Mouse (Mus musculus): ENCODE data around the gene Zfp384. TPM values are rescaled to one million over a fixed set of nuclear protein-coding genes. Genes with fewer than 3 reads are reported as not detected.

Gene Zfp384
- 8.6 and 9.9 TPM in 2 replicates for polyA plus RNA-seq (2015; fragmentation: Nextera tagmentation; extraction: Ambion mirVana)

GRCm38 (mm10) chr6:125009129-125009180, at the start of gene Zfp384:
Gene Zfp384, plus strand, starts transcription at chr6:125009145.
- Histone ChIP-seq H3K9me3 (ENCODE audit: low read length) (no peaks in the 10 kb centered on the region), H3K4me1 (ENCODE audit: insufficient read depth, low read depth, low read length) (peaks cover 5% of the 10 kb centered on the region; the same call in 1 of the 2 replicates), H3K36me3 (ENCODE audit: insufficient read depth, low read length) (no peaks in the 10 kb centered on the region), H3K9ac (replicated peaks; ENCODE audit: low read depth) (peak within 1 kb of the TSS; percentile 82), H3K27me3 (replicated peaks; ENCODE audit: insufficient read depth, low read length) (no peaks in the 10 kb centered on the region), H3K27ac (ENCODE audit: low read length) (peak within 1 kb of the TSS; percentile 98), H3K4me3 (ENCODE audit: low read depth, low read length) (peak within 1 kb of the TSS; percentile 80), H3K4me2 (replicated peaks; ENCODE audit: low read depth, low read length) (peak within 1 kb of the TSS; percentile 77)
- 0% methylated on average over 3 of the region's 3 CpGs for WGBS
- no peak for DNase-seq (ENCODE audit: low spot score)
- TF ChIP-seq CTCF (IDR thresholded peaks at IDR 0.05) (no peak), EP300 (IDR thresholded peaks at IDR 0.05) (no peak)
- ATAC-seq: no peak

GRCm38 (mm10) chr6:124959960-124960359, 49.0 kb upstream of the Zfp384 start:
- peaks cover 23% of the 10 kb centered on the region; the same call in 1 of the 2 replicates for H3K36me3 ChIP-seq (ENCODE audit: insufficient read depth, low read length)
- 95% methylated on average over 13 of the region's 13 CpGs for WGBS
- no peak for ATAC-seq

GRCm38 (mm10) chr6:124961021-124961420, 47.9 kb upstream of the Zfp384 start:
- Histone ChIP-seq H3K27me3 (replicated peaks; ENCODE audit: insufficient read depth, low read length) (no peaks in the 10 kb centered on the region), H3K27ac (ENCODE audit: low read length) (no peak overlapping the region), H3K36me3 (ENCODE audit: insufficient read depth, low read length) (peaks cover 23% of the 10 kb centered on the region; the same call in 1 of the 2 replicates), H3K4me1 (ENCODE audit: insufficient read depth, low read depth, low read length) (peaks cover 5% of the 10 kb centered on the region), H3K4me2 (replicated peaks; ENCODE audit: low read depth, low read length) (no peak overlapping the region), H3K9ac (replicated peaks; ENCODE audit: low read depth) (no peak overlapping the region), H3K9me3 (ENCODE audit: low read length) (no peaks in the 10 kb centered on the region), H3K4me3 (ENCODE audit: low read depth, low read length) (no peak overlapping the region)
- TF ChIP-seq CTCF (IDR thresholded peaks at IDR 0.05): no peak
- WGBS: 93% methylated on average over 12 of the region's 12 CpGs
- ATAC-seq: no peak
- no peak for DNase-seq (ENCODE audit: low spot score)

More at GRCm38 (mm10) chr6:124959960-124960359, 49.0 kb upstream of the Zfp384 start:
- Histone ChIP-seq H3K9ac (replicated peaks; ENCODE audit: low read depth) (no peak overlapping the region), H3K27ac (ENCODE audit: low read length) (no peak overlapping the region), H3K4me2 (replicated peaks; ENCODE audit: low read depth, low read length) (no peak overlapping the region), H3K27me3 (replicated peaks; ENCODE audit: insufficient read depth, low read length) (no peaks in the 10 kb centered on the region), H3K9me3 (ENCODE audit: low read length) (no peaks in the 10 kb centered on the region), H3K4me1 (ENCODE audit: insufficient read depth, low read depth, low read length) (peaks cover 5% of the 10 kb centered on the region), H3K4me3 (ENCODE audit: low read depth, low read length) (no peak overlapping the region)
- TF ChIP-seq EP300 (IDR thresholded peaks at IDR 0.05): no peak
- TF ChIP-seq CTCF (IDR thresholded peaks at IDR 0.05): no peak
- no peak for DNase-seq (ENCODE audit: low spot score)

GRCm38 (mm10) chr6:124964638-124965037, 44.3 kb upstream of the Zfp384 start:
- Histone ChIP-seq H3K9ac (replicated peaks; ENCODE audit: low read depth) (peak overlapping the region; percentile 87), H3K9me3 (ENCODE audit: low read length) (no peaks in the 10 kb centered on the region), H3K36me3 (ENCODE audit: insufficient read depth, low read length) (0 out of 2 replicates have a peak, but pooled peaks cover 11% of the 10 kb centered on the region), H3K4me1 (ENCODE audit: insufficient read depth, low read depth, low read length) (peaks cover 5% of the 10 kb centered on the region), H3K4me2 (replicated peaks; ENCODE audit: low read depth, low read length) (peak overlapping the region; percentile 82), H3K27ac (ENCODE audit: low read length) (peak overlapping the region; percentile 89; the same call in 1 of the 2 replicates), H3K4me3 (ENCODE audit: low read depth, low read length) (peak overlapping the region; percentile 84), H3K27me3 (replicated peaks; ENCODE audit: insufficient read depth, low read length) (no peaks in the 10 kb centered on the region)
- TF ChIP-seq CTCF (IDR thresholded peaks at IDR 0.05) (peak; percentile 8; the same call in 1 of the 2 replicates), EP300 (IDR thresholded peaks at IDR 0.05) (no peak)
- WGBS: 28% methylated on average over 16 of the region's 16 CpGs
- peak; percentile 0; the same call in 1 of the 2 replicates for ATAC-seq
- DNase-seq (ENCODE audit: low spot score): peak; percentile 42

GRCm38 (mm10) chr6:124965088-124965719, 43.7 kb upstream of the Zfp384 start, which contains the start of gene Cops7a:
Gene Cops7a, minus strand, starts transcription at chr6:124965538.
- peak; percentile 97 for DNase-seq (ENCODE audit: low spot score)
- Histone ChIP-seq H3K4me2 (replicated peaks; ENCODE audit: low read depth, low read length) (peak within 1 kb of the TSS; percentile 82), H3K9ac (replicated peaks; ENCODE audit: low read depth) (peak within 1 kb of the TSS; percentile 87), H3K4me1 (ENCODE audit: insufficient read depth, low read depth, low read length) (peaks cover 5% of the 10 kb centered on the region), H3K4me3 (ENCODE audit: low read depth, low read length) (peak within 1 kb of the TSS; percentile 84), H3K36me3 (ENCODE audit: insufficient read depth, low read length) (0 out of 2 replicates have a peak, but pooled peaks cover 8% of the 10 kb centered on the region), H3K9me3 (ENCODE audit: low read length) (no peaks in the 10 kb centered on the region), H3K27me3 (replicated peaks; ENCODE audit: insufficient read depth, low read length) (no peaks in the 10 kb centered on the region), H3K27ac (ENCODE audit: low read length) (peak within 1 kb of the TSS; percentile 89)
- WGBS: under 1% methylated on average over 67 of the region's 68 CpGs
- ATAC-seq: peak; percentile 97
- TF ChIP-seq CTCF (IDR thresholded peaks at IDR 0.05) (0 out of 2 replicates have a peak, but pooled peaks have one; percentile 12), EP300 (IDR thresholded peaks at IDR 0.05) (no peak)

- ATAC-seq: no peak
- H3K9me3 ChIP-seq (ENCODE audit: low read length): no peaks in the 10 kb centered on the region
- TF ChIP-seq CTCF (IDR thresholded peaks at IDR 0.05) (no peak), EP300 (IDR thresholded peaks at IDR 0.05) (peak; percentile 10; the same call in 1 of the 2 replicates)
- 9% methylated on average over 15 of the region's 15 CpGs for WGBS
- peak overlapping the region; percentile 89 for H3K27ac ChIP-seq (ENCODE audit: low read length)
- no peaks in the 10 kb centered on the region for H3K27me3 ChIP-seq (replicated peaks; ENCODE audit: insufficient read depth, low read length)
- no peak for DNase-seq (ENCODE audit: low spot score)
- peaks cover 5% of the 10 kb centered on the region for H3K4me1 ChIP-seq (ENCODE audit: insufficient read depth, low read depth, low read length)
- H3K4me2 ChIP-seq (replicated peaks; ENCODE audit: low read depth, low read length): peak overlapping the region; percentile 82
- 0 out of 2 replicates have a peak, but pooled peaks cover 2% of the 10 kb centered on the region for H3K36me3 ChIP-seq (ENCODE audit: insufficient read depth, low read length)
- peak overlapping the region; percentile 84 for H3K4me3 ChIP-seq (ENCODE audit: low read depth, low read length)
- peak overlapping the region; percentile 87 for H3K9ac ChIP-seq (replicated peaks; ENCODE audit: low read depth)
Measured at GRCm38 (mm10) chr6:124965747-124966146, 43.2 kb upstream of the Zfp384 start.
